Mouse (Mus musculus): ENCODE data around the gene Capn8. TPM values are rescaled to one million over a fixed set of nuclear protein-coding genes. Genes with fewer than 3 reads are reported as not detected.

The Capn8 gene
- polyA plus RNA-seq, 1 experiment: 1.4 TPM

GRCm38 (mm10) chr1:182618200-182618947 is 53.6 kb downstream of the Capn8 start:
- Histone ChIP-seq H3K4me3 (ENCODE audit: control insufficient read depth, low read depth, low read length) (no peak overlapping the region), H3K4me1 (ENCODE audit: control insufficient read depth, insufficient read depth, low read length) (no peaks in the 10 kb centered on the region), H3K36me3 (ENCODE audit: control insufficient read depth, insufficient read depth, low read length) (no peaks in the 10 kb centered on the region), H3K27ac (ENCODE audit: control insufficient read depth, insufficient read depth, low read depth, low read length) (no peak overlapping the region), H3K27me3 (ENCODE audit: control insufficient read depth, insufficient read depth, low read length) (no peaks in the 10 kb centered on the region)
- TF ChIP-seq CTCF (IDR thresholded peaks at IDR 0.05; ENCODE audit: control insufficient read depth, insufficient read depth, insufficient replicate concordance, low read depth, low read length) (no peak), POLR2A (IDR thresholded peaks at IDR 0.05; ENCODE audit: control insufficient read depth, low read depth, low read length) (no peak)

GRCm38 (mm10) chr1:182620470-182620869 is 55.7 kb downstream of the Capn8 start:
- no peak overlapping the region for H3K27ac ChIP-seq (ENCODE audit: control insufficient read depth, insufficient read depth, low read depth, low read length)
- H3K36me3 ChIP-seq (ENCODE audit: control insufficient read depth, insufficient read depth, low read length): no peaks in the 10 kb centered on the region
- H3K4me3 ChIP-seq (ENCODE audit: control insufficient read depth, low read depth, low read length): no peak overlapping the region
- no peak for TF ChIP-seq CTCF (IDR thresholded peaks at IDR 0.05; ENCODE audit: control insufficient read depth, insufficient read depth, insufficient replicate concordance, low read depth, low read length)
- no peak for TF ChIP-seq POLR2A (IDR thresholded peaks at IDR 0.05; ENCODE audit: control insufficient read depth, low read depth, low read length)
- no peaks in the 10 kb centered on the region for H3K4me1 ChIP-seq (ENCODE audit: control insufficient read depth, insufficient read depth, low read length)
- no peaks in the 10 kb centered on the region for H3K27me3 ChIP-seq (ENCODE audit: control insufficient read depth, insufficient read depth, low read length)

- H3K4me3 ChIP-seq (ENCODE audit: control insufficient read depth, low read depth, low read length): no peak overlapping the region
- no peaks in the 10 kb centered on the region for H3K4me1 ChIP-seq (ENCODE audit: control insufficient read depth, insufficient read depth, low read length)
- no peak for TF ChIP-seq POLR2A (IDR thresholded peaks at IDR 0.05; ENCODE audit: control insufficient read depth, low read depth, low read length)
- no peak for TF ChIP-seq CTCF (IDR thresholded peaks at IDR 0.05; ENCODE audit: control insufficient read depth, insufficient read depth, insufficient replicate concordance, low read depth, low read length)
- H3K36me3 ChIP-seq (ENCODE audit: control insufficient read depth, insufficient read depth, low read length): no peaks in the 10 kb centered on the region
- H3K27me3 ChIP-seq (ENCODE audit: control insufficient read depth, insufficient read depth, low read length): no peaks in the 10 kb centered on the region
- no peak overlapping the region for H3K27ac ChIP-seq (ENCODE audit: control insufficient read depth, insufficient read depth, low read depth, low read length)
These were observed 56.4 kb downstream of the Capn8 start for GRCm38 (mm10) chr1:182621256-182621655.

GRCm38 (mm10) chr1:182626197-182626596 is 61.4 kb downstream of the Capn8 start:
- Histone ChIP-seq H3K36me3 (ENCODE audit: control insufficient read depth, insufficient read depth, low read length) (no peaks in the 10 kb centered on the region), H3K27ac (ENCODE audit: control insufficient read depth, insufficient read depth, low read depth, low read length) (no peak overlapping the region)
- no peak for TF ChIP-seq POLR2A (IDR thresholded peaks at IDR 0.05; ENCODE audit: control insufficient read depth, low read depth, low read length)
- TF ChIP-seq CTCF (IDR thresholded peaks at IDR 0.05; ENCODE audit: control insufficient read depth, insufficient read depth, insufficient replicate concordance, low read depth, low read length): no peak

GRCm38 (mm10) chr1:182629228-182629627 is 64.4 kb downstream of the Capn8 start:
- Histone ChIP-seq H3K4me1 (ENCODE audit: control insufficient read depth, insufficient read depth, low read length) (no peaks in the 10 kb centered on the region), H3K4me3 (ENCODE audit: control insufficient read depth, low read depth, low read length) (no peak overlapping the region), H3K36me3 (ENCODE audit: control insufficient read depth, insufficient read depth, low read length) (no peaks in the 10 kb centered on the region), H3K27me3 (ENCODE audit: control insufficient read depth, insufficient read depth, low read length) (no peaks in the 10 kb centered on the region), H3K27ac (ENCODE audit: control insufficient read depth, insufficient read depth, low read depth, low read length) (no peak overlapping the region)
- no peak for TF ChIP-seq POLR2A (IDR thresholded peaks at IDR 0.05; ENCODE audit: control insufficient read depth, low read depth, low read length)
- TF ChIP-seq CTCF (IDR thresholded peaks at IDR 0.05; ENCODE audit: control insufficient read depth, insufficient read depth, insufficient replicate concordance, low read depth, low read length): no peak

More at GRCm38 (mm10) chr1:182626197-182626596, 61.4 kb downstream of the Capn8 start:
- Histone ChIP-seq H3K4me1 (ENCODE audit: control insufficient read depth, insufficient read depth, low read length) (no peaks in the 10 kb centered on the region), H3K27me3 (ENCODE audit: control insufficient read depth, insufficient read depth, low read length) (no peaks in the 10 kb centered on the region), H3K4me3 (ENCODE audit: control insufficient read depth, low read depth, low read length) (no peak overlapping the region)

GRCm38 (mm10) chr1:182633712-182634294 is 69.0 kb downstream of the Capn8 start:
- TF ChIP-seq CTCF (IDR thresholded peaks at IDR 0.05; ENCODE audit: control insufficient read depth, insufficient read depth, insufficient replicate concordance, low read depth, low read length) (no peak), POLR2A (IDR thresholded peaks at IDR 0.05; ENCODE audit: control insufficient read depth, low read depth, low read length) (no peak)
- Histone ChIP-seq H3K4me3 (ENCODE audit: control insufficient read depth, low read depth, low read length) (no peak overlapping the region), H3K4me1 (ENCODE audit: control insufficient read depth, insufficient read depth, low read length) (no peaks in the 10 kb centered on the region), H3K27me3 (ENCODE audit: control insufficient read depth, insufficient read depth, low read length) (no peaks in the 10 kb centered on the region), H3K36me3 (ENCODE audit: control insufficient read depth, insufficient read depth, low read length) (no peaks in the 10 kb centered on the region), H3K27ac (ENCODE audit: control insufficient read depth, insufficient read depth, low read depth, low read length) (no peak overlapping the region)

- TF ChIP-seq CTCF (IDR thresholded peaks at IDR 0.05; ENCODE audit: control insufficient read depth, insufficient read depth, insufficient replicate concordance, low read depth, low read length) (no peak), POLR2A (IDR thresholded peaks at IDR 0.05; ENCODE audit: control insufficient read depth, low read depth, low read length) (no peak)
- H3K4me1 ChIP-seq (ENCODE audit: control insufficient read depth, insufficient read depth, low read length): no peaks in the 10 kb centered on the region
- H3K27ac ChIP-seq (ENCODE audit: control insufficient read depth, insufficient read depth, low read depth, low read length): no peak overlapping the region
- no peak overlapping the region for H3K4me3 ChIP-seq (ENCODE audit: control insufficient read depth, low read depth, low read length)
- H3K27me3 ChIP-seq (ENCODE audit: control insufficient read depth, insufficient read depth, low read length): no peaks in the 10 kb centered on the region
- no peaks in the 10 kb centered on the region for H3K36me3 ChIP-seq (ENCODE audit: control insufficient read depth, insufficient read depth, low read length)
These were observed 74.2 kb downstream of the Capn8 start for GRCm38 (mm10) chr1:182639016-182639415.

All from testis, adult 2 months (tissue).